Mouse (Mus musculus): ENCODE measurements at regions not wholly inside any gene's neighbourhood (a gene's known extent, or its start where the extent isn't known, plus 50 kb on each side); places are given as distances from the start of the nearest gene placed in this dataset.
"Not testable (repeated sequence)": the region's sequence is repeated elsewhere in the genome, so short reads cannot be mapped to it uniquely, and the experiment has no call there.

- not testable (repeated sequence) for TF ChIP-seq POLR2A (IDR thresholded peaks at IDR 0.05; ENCODE audit: low read depth, low read length); CTCF (IDR thresholded peaks at IDR 0.05; ENCODE audit: borderline replicate concordance, insufficient read depth, low read length)
Measured at GRCm38 (mm10) chr3:8245822-8246221, 1364.1 kb downstream of the Zfp704 start.

Data from embryonic fibroblast, embryonic 13.5 days (primary cell).